Mouse (Mus musculus): ENCODE results near the gene Tut1. TPM values are rescaled to one million over a fixed set of nuclear protein-coding genes. Genes with fewer than 3 reads are reported as not detected.

Tut1 gene
- 55.0 TPM for polyA plus RNA-seq (2017; shearing (Covaris generic))

GRCm38 (mm10) chr19:8953135-8954039 lies at the start of gene Tut1:
Gene Tut1 (plus strand): TSS chr19:8953847.

DNA sequence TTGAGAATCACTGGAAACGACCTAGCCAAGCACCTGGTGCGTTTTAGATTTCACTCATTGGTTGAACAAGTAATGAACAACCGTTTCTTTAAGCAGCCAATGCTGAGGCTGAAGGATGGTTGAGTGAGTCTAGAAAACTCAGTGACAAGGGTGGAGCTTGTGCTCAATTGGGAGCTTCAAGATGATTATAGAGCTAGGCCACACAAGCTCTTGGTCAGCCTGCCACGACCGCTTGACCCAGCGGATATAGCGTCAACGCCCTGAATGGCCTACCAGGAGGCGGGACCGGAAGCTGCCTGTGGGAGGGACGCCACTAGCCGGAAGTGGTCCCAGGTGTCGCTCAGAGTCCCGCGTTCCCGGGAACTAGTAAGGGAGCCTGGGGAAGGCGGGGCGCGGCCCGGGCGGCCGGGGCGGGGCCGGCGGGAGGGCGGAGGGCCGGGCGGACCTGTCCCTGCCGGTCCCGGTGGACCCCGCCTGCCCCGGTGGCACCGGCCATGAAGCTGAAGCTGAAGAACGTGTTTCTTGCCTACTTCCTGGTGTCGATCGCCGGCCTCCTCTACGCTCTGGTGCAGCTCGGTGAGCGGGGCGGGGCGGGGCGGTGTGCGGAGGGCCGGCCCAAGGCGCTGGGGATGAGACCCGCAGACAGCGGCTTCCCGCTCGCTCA lies 33.4 kb upstream of the Tut1 start, which contains the start of gene B3gat3:
Gene B3gat3 (plus strand): TSS at position 302 of the 664 bp plus-strand sequence.

DNA sequence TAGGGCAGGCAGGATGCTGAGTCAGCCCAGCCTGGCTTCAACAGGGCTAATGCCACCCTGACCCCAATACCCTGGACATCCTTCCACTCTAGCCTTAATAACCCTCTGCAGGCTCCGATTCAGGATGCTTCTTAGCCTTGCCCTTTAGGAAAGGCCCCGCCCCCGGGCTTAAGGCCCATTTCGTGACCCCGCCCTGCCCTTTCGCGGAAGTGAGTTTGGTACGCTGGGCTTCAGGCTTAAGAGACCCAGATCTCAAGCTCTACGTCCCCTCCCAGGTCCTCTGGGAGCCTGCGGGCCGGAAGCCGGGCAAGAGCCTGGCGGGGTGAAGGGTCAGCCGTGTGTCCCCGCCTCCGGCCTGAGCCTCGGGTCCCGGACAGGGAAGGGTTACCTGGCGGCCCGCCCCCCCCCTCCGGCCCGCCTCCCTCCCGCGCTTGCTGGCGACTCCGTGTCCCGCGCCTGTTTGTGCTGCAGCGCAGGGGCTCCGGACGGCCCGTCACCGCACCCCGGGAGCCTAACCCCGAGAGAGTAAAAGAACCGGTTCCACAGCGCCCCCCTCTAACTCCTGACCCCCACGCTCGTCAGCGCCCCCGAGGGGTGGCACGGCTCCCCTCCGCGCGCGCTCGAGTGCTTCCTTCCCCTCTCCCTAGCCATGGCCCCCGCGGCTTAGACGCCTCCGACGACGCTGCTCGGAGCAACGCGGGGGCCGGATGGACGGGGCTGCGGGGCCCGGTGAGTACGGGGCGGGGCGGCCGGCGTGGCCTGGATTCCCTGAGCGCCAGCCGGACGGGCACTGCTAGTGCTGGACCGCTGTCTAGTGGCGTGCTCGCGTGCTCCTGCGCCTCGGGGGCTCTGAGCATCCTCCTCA lies 24.2 kb upstream of the Tut1 start, which contains the start of the genes Rom1 and Eml3:
Gene Rom1 (minus strand): TSS at position 133 of the 865 bp plus-strand sequence.
Gene Eml3 (plus strand): TSS at position 329 of the 865 bp plus-strand sequence.

DNA sequence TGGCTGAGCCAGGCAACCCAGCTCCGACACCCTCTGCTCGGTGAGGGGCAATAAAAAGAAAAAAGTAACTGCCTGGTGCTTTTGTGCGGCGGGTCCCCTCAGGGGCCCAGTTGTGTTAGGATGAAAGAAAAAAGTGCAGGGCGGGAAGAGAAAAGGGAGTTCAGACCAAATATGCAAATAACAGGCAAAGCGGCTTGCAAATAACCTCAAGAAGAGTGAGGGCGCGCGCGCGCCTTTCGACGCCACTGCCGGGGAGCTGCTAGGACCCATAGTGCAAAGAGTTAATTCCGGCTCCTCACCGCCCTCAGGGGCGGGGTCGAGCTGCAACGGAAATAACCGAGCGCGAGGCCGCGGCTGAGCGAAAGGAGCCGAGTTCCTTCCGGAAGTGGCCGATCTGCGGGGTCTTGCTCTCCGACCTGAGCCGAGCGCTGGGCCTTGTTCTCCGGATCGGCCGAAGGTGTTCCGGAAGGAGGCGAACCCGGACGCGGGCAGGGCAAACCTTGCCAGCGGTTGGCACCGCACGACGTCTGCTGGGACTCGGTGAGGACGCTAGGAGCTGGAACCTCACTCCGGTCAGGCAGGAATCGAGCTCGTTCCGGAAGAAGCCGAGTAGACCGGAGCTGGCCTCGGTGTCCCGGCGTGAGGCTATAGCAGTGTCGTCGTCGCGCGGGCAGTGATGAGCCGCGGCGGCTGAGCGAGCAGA lies 12.0 kb upstream of the Tut1 start, which contains the start of gene Mta2:
Gene Mta2 (plus strand): TSS at position 361 of the 703 bp plus-strand sequence.

DNA sequence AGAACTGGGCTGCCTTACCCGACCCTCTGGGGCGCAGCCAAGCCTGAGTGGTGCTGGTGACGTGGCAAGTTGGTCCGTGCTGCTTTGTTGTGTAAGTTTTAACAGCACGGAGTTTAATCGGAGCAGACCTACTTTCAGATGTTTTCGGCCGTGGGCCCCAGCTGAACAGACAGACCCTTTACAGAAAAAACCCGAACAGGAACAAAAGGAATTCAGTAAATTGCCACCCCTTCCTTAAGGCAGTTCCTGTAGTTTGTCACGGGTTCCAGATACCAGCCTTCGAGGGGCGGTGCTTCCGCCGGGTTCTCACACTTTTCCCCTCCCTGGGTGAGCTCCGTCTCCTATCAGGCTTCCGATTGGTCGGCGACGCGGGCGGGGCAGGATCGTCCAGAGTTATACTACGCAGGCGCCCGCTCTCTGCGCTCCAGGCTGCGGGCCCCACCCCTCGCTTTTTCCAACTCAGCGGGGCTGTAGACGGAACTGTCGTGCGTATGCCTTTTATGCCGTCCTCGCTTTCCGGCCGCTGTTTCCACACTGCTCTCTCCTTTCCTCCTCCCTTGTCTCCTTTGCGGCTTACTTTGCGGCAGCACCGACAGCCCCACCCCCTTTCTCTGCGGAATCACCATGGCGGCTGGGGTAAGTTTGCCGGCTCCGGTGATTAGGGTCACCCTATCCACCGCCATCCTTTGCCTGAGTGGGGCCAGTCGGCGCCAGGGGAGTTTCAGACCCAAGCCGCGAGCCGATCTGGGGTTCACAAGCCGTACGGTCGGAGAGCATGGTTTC lies 13.1 kb downstream of the Tut1 start, which contains the start of gene Eef1g:
Gene Eef1g (plus strand): TSS at position 452 of the 783 bp plus-strand sequence.

GRCm38 (mm10) chr19:8989066-8989566 lies 35.5 kb downstream of the Tut1 start, which contains the start of gene Ahnak:
Gene Ahnak (plus strand): TSS chr19:8989284.

Other genes with a start within 250 kb of the Tut1 start
- 497 TPM for gene Slc3a2, start 230.5 kb upstream of the Tut1 start, polyA plus RNA-seq (2017; shearing (Covaris generic))
- 105 TPM for gene Wdr74, start 218.0 kb upstream of the Tut1 start, polyA plus RNA-seq (2017; shearing (Covaris generic))
- 1.5 TPM for gene 1700092M07Rik, start 213.1 kb upstream of the Tut1 start, polyA plus RNA-seq (2017; shearing (Covaris generic))
- gene Stx5a, start 212.4 kb upstream of the Tut1 start, polyA plus RNA-seq (2017; shearing (Covaris generic)): 223 TPM
- gene Nxf1, start 196.8 kb upstream of the Tut1 start, polyA plus RNA-seq (2017; shearing (Covaris generic)): 365 TPM
- gene Tmem223, start 182.9 kb upstream of the Tut1 start, polyA plus RNA-seq (2017; shearing (Covaris generic)): 38.6 TPM
- 172 TPM for gene Tmem179b, start 179.4 kb upstream of the Tut1 start, polyA plus RNA-seq (2017; shearing (Covaris generic))
- 8.1 TPM for gene Taf6l, start 167.4 kb upstream of the Tut1 start, polyA plus RNA-seq (2017; shearing (Covaris generic))
- gene Polr2g, start 155.3 kb upstream of the Tut1 start, polyA plus RNA-seq (2017; shearing (Covaris generic)): 68.3 TPM
- 0.18 TPM for gene Zbtb3, start 151.3 kb upstream of the Tut1 start, polyA plus RNA-seq (2017; shearing (Covaris generic))
- gene Ttc9c, start 134.5 kb upstream of the Tut1 start, polyA plus RNA-seq (2017; shearing (Covaris generic)): 31.0 TPM
- 7.6 TPM for gene Hnrnpul2, start 133.8 kb upstream of the Tut1 start, polyA plus RNA-seq (2017; shearing (Covaris generic))
- gene AC129217.1, start 124.1 kb upstream of the Tut1 start, polyA plus RNA-seq (2017; shearing (Covaris generic)): not detected
- gene Bscl2, start 116.4 kb upstream of the Tut1 start, polyA plus RNA-seq (2017; shearing (Covaris generic)): 85.2 TPM
- gene Gng3, start 114.7 kb upstream of the Tut1 start, polyA plus RNA-seq (2017; shearing (Covaris generic)): 0.49 TPM
- not detected for gene Lrrn4cl, start 103.1 kb upstream of the Tut1 start, polyA plus RNA-seq (2017; shearing (Covaris generic))
- 133 TPM for gene Ubxn1, start 82.4 kb upstream of the Tut1 start, polyA plus RNA-seq (2017; shearing (Covaris generic))
- 30.0 TPM for gene Uqcc3, start 72.9 kb upstream of the Tut1 start, polyA plus RNA-seq (2017; shearing (Covaris generic))
- 40.0 TPM for gene Lbhd1, start 70.1 kb upstream of the Tut1 start, polyA plus RNA-seq (2017; shearing (Covaris generic))
- gene Gm49403, start 69.9 kb upstream of the Tut1 start, polyA plus RNA-seq (2017; shearing (Covaris generic)): not detected
- gene 1810009A15Rik, start 65.0 kb upstream of the Tut1 start, polyA plus RNA-seq (2017; shearing (Covaris generic)): 32.1 TPM
- not detected for gene Gm49416, start 64.9 kb upstream of the Tut1 start, polyA plus RNA-seq (2017; shearing (Covaris generic))
- 34.6 TPM for gene Ints5, start 60.8 kb upstream of the Tut1 start, polyA plus RNA-seq (2017; shearing (Covaris generic))
- gene Ganab, start 55.8 kb upstream of the Tut1 start, polyA plus RNA-seq (2017; shearing (Covaris generic)): 91.0 TPM
- 57.0 TPM for gene B3gat3, start 33.5 kb upstream of the Tut1 start, polyA plus RNA-seq (2017; shearing (Covaris generic))
- 4.5 TPM for gene Rom1, start 24.5 kb upstream of the Tut1 start, polyA plus RNA-seq (2017; shearing (Covaris generic))
- gene Eml3, start 24.3 kb upstream of the Tut1 start, polyA plus RNA-seq (2017; shearing (Covaris generic)): 74.5 TPM
- 211 TPM for gene Mta2, start 12.0 kb upstream of the Tut1 start, polyA plus RNA-seq (2017; shearing (Covaris generic))
- gene Eef1g, start 13.2 kb downstream of the Tut1 start, polyA plus RNA-seq (2017; shearing (Covaris generic)): 259 TPM
- gene Ahnak, start 35.4 kb downstream of the Tut1 start, polyA plus RNA-seq (2017; shearing (Covaris generic)): 193 TPM
- not detected for gene Scgb1a1, start 134.1 kb downstream of the Tut1 start, polyA plus RNA-seq (2017; shearing (Covaris generic))
- gene Asrgl1, start 181.8 kb downstream of the Tut1 start, polyA plus RNA-seq (2017; shearing (Covaris generic)): 29.7 TPM